ENCODE assay signal across 25 mouse cellular contexts in the genomic region with DNA sequence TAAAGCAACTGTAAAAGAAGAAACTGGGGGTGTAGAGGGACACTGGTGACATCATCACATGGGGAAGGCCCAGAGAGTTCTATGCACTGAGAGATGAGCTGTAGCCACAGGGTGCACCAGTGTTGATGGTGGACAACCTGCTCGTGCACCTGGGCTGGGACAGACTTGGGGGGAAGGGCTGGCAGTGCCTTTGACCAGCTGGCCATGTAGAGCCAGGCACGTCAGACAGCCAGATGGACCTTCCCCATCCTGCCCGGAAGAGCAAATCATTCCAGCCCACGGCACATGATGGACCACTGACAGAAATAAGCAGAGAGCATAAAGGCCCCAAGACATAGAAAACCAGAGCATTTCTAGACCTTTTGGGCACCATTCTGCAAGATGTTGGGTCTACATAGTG.
A peak's percentile ranks its signal among the peaks of the same experiment; 100 is the strongest.
DNase-seq lines count a peak whose midpoint lies in the region; ATAC-seq and TF ChIP-seq lines count a peak whose summit lies in the region.
"Had no signal": no experiment of that assay in that cellular context is flagged by ENCODE, and none has a peak within 500 bp of the region (broad histone marks: within the 10 kb centered on the region; RNA-seq: fewer than 3 reads in every experiment).

No protein-coding gene starts in this region.

- no peaks in the 10 kb centered on the region for H3K9me3 ChIP-seq in hindbrain, postnatal 0 days (ENCODE audit: low read length)
- no peaks in the 10 kb centered on the region for H3K9me3 ChIP-seq in hindbrain, embryonic 10.5 days
- H3K9me3 ChIP-seq: forebrain, embryonic 12.5 days; G1E; heart, embryonic 10.5 days; heart, embryonic 15.5 days; hindbrain, embryonic 12.5 days; liver, embryonic 12.5 days; midbrain, embryonic 13.5 days; neural tube, embryonic 13.5 days had no signal

- WGBS in hindbrain, postnatal 0 days = 76% methylated on average over 4 of the region's 4 CpGs
- WGBS in hindbrain, embryonic 10.5 days = 87% methylated on average over 4 of the region's 4 CpGs

- no peak overlapping the region for H3K4me3 ChIP-seq in hindbrain, postnatal 0 days (ENCODE audit: low read length)
- no peak overlapping the region for H3K4me3 ChIP-seq in hindbrain, embryonic 10.5 days
- H3K4me3 ChIP-seq: forebrain, embryonic 12.5 days; heart, embryonic 10.5 days; heart, embryonic 15.5 days; hindbrain, embryonic 12.5 days; liver, embryonic 12.5 days; midbrain, embryonic 13.5 days; neural tube, embryonic 13.5 days had no signal

- no peaks in the 10 kb centered on the region for H3K36me3 ChIP-seq in hindbrain, postnatal 0 days (ENCODE audit: insufficient read depth, low read length)
- H3K36me3 ChIP-seq in hindbrain, embryonic 10.5 days = no peaks in the 10 kb centered on the region
- H3K36me3 ChIP-seq: forebrain, embryonic 12.5 days; G1E; heart, embryonic 10.5 days; heart, embryonic 15.5 days; hindbrain, embryonic 12.5 days; liver, embryonic 12.5 days; midbrain, embryonic 13.5 days; neural tube, embryonic 13.5 days had no signal

- H3K4me1 ChIP-seq in hindbrain, postnatal 0 days (ENCODE audit: insufficient read depth, low read length) = no peaks in the 10 kb centered on the region
- peaks cover 6% of the 10 kb centered on the region; the same call in 1 of the 2 replicates for H3K4me1 ChIP-seq in hindbrain, embryonic 10.5 days (replicated peaks)
- H3K4me1 ChIP-seq: heart, embryonic 10.5 days; heart, embryonic 15.5 days; liver, embryonic 12.5 days had no signal

- H3K27ac ChIP-seq in hindbrain, postnatal 0 days = no peak overlapping the region
- H3K27ac ChIP-seq in hindbrain, embryonic 10.5 days = no peak overlapping the region
- H3K27ac ChIP-seq: forebrain, embryonic 12.5 days; heart, embryonic 10.5 days; heart, embryonic 15.5 days; hindbrain, embryonic 12.5 days; kidney, postnatal 0 days; liver, embryonic 12.5 days; midbrain, embryonic 13.5 days; neural tube, embryonic 13.5 days had no signal

- no peak overlapping the region for H3K4me2 ChIP-seq in hindbrain, postnatal 0 days (ENCODE audit: low read depth, low read length)
- H3K4me2 ChIP-seq: forebrain, embryonic 12.5 days; heart, embryonic 15.5 days; hindbrain, embryonic 12.5 days; liver, embryonic 12.5 days; midbrain, embryonic 13.5 days; neural tube, embryonic 13.5 days had no signal

- DNase-seq in hindbrain, postnatal 0 days (ENCODE audit: low spot score) = no peak
- DNase-seq in hindbrain, embryonic 10.5 days (ENCODE audit: low spot score) = no peak
- DNase-seq in cerebellum, adult 8-10 months = peak; percentile 35
- DNase-seq in cerebellum, postnatal 25 days = peak; percentile 86 to 89
- no peak for DNase-seq in urinary bladder, postnatal 10 days (ENCODE audit: low spot score)
- DNase-seq in adrenal gland, adult (ENCODE audit: inconsistent age in 2 of 2, low spot score in 1 of 2) = no peak
- DNase-seq: adrenal gland, postnatal 14 days; gastrocnemius, postnatal 25 days; heart, adult 11 months; kidney, adult 8-10 months; layer of hippocampus, adult 9-11 months; liver, postnatal 0 days; lung, postnatal 36 days; right cerebral cortex, postnatal 14 days had no signal

- no peak for TF ChIP-seq CTCF in hindbrain, postnatal 0 days (IDR thresholded peaks at IDR 0.05; ENCODE audit: low read depth)

- H3K9ac ChIP-seq in hindbrain, postnatal 0 days (replicated peaks; ENCODE audit: low read length) = no peak overlapping the region
- H3K9ac ChIP-seq: forebrain, embryonic 12.5 days; heart, embryonic 15.5 days; hindbrain, embryonic 12.5 days; liver, embryonic 12.5 days; liver, postnatal 0 days; midbrain, embryonic 13.5 days; neural tube, embryonic 13.5 days had no signal

- 0 out of 2 replicates have a peak, but pooled peaks have one; percentile 28 for ATAC-seq in hindbrain, postnatal 0 days
- peak; percentile 56; the same call in 1 of the 2 replicates for ATAC-seq in cerebellum, adult (ENCODE audit: insufficient number of reproducible peaks, low FRiP score, low TSS enrichment)
- ATAC-seq: intestine, embryonic 16.5 days; liver, embryonic 12.5 days; liver, postnatal 0 days; midbrain, embryonic 13.5 days had no signal

- H3K27me3 ChIP-seq in hindbrain, postnatal 0 days (ENCODE audit: insufficient read depth, low read length) = no peaks in the 10 kb centered on the region
- H3K27me3 ChIP-seq in hindbrain, embryonic 10.5 days (ENCODE audit: insufficient read depth, poor library complexity, severe bottlenecking) = no peaks in the 10 kb centered on the region
- H3K27me3 ChIP-seq: forebrain, embryonic 12.5 days; heart, embryonic 15.5 days; hindbrain, embryonic 12.5 days; liver, embryonic 12.5 days; midbrain, embryonic 13.5 days; neural tube, embryonic 13.5 days had no signal

Comparison
In these comparisons a context has a peak if more than half of its experiments do, and no peak if none do; other contexts are left out.
1. DNase-seq: peak in cerebellum, adult 8-10 months (single experiment) and cerebellum, postnatal 25 days (2 of 2); none in hindbrain, postnatal 0 days (single experiment), hindbrain, embryonic 10.5 days (single experiment), urinary bladder, postnatal 10 days (single experiment) and adrenal gland, adult (0 of 2).